Mouse (Mus musculus) spleen, adult 2 months (tissue): ENCODE measurements around the gene Aco2.

Experiments
- CTCF ChIP-seq: fragments of 200-500 bp; IDR thresholded peaks from 2 replicates; pipeline ENCODE4 v1.5.1; 2011; ENCODE audit warnings: mild to moderate bottlenecking, inconsistent platforms; ENCODE audit not compliant: insufficient read depth, insufficient read length, insufficient replicate concordance; ENCODE audit errors: extremely low read depth
- POLR2A ChIP-seq: fragments of 200-500 bp; IDR thresholded peaks from 2 replicates; pipeline ENCODE4 v1.6.1; 2011; ENCODE audit warnings: low read depth, low read length, inconsistent platforms

GRCm38 (mm10) chr15:81834171-81834841 lies 37.8 kb upstream of the Aco2 start:
- TF ChIP-seq POLR2A (no peak), CTCF (no peak)
